Mouse (Mus musculus): ENCODE results near the gene Klrb1. TPM values are rescaled to one million over a fixed set of nuclear protein-coding genes. Genes with fewer than 3 reads are reported as not detected.
"Not testable (repeated sequence)": the region's sequence is repeated elsewhere in the genome, so short reads cannot be mapped to it uniquely, and the experiment has no call there.

Klrb1 gene
- not detected for polyA plus RNA-seq (2017; shearing (Covaris generic))

- no peak for ATAC-seq
These were observed at the start of gene Klrb1 for GRCm38 (mm10) chr6:128722959-128723358. Gene Klrb1, minus strand, starts transcription at chr6:128723059.

GRCm38 (mm10) chr6:128769481-128770253 is 46.8 kb upstream of the Klrb1 start:
- ATAC-seq: no peak

GRCm38 (mm10) chr6:128768047-128768446 is 45.2 kb upstream of the Klrb1 start:
- ATAC-seq: no peak

- peak; percentile 51 for ATAC-seq
These were observed 43.8 kb upstream of the Klrb1 start for GRCm38 (mm10) chr6:128766486-128767254.

- ATAC-seq: no peak
These were observed 42.4 kb upstream of the Klrb1 start for GRCm38 (mm10) chr6:128765211-128765610.

GRCm38 (mm10) chr6:128764598-128764997 is 41.7 kb upstream of the Klrb1 start:
- ATAC-seq: no peak

- peak; percentile 58 for ATAC-seq
These were observed 41.1 kb upstream of the Klrb1 start for GRCm38 (mm10) chr6:128763736-128764523.

GRCm38 (mm10) chr6:128762892-128763670 is 40.2 kb upstream of the Klrb1 start:
- not testable (repeated sequence) for ATAC-seq

GRCm38 (mm10) chr6:128761144-128761540 is 38.3 kb upstream of the Klrb1 start:
- ATAC-seq: no peak

- ATAC-seq: peak; percentile 53
These were observed 37.7 kb upstream of the Klrb1 start for GRCm38 (mm10) chr6:128760416-128761143.

GRCm38 (mm10) chr6:128760016-128760415 is 37.2 kb upstream of the Klrb1 start:
- ATAC-seq: peak; percentile 40

GRCm38 (mm10) chr6:128759221-128759950 is 36.5 kb upstream of the Klrb1 start:
- no peak for ATAC-seq

- ATAC-seq: not testable (repeated sequence)
These were observed 32.5 kb upstream of the Klrb1 start for GRCm38 (mm10) chr6:128755402-128755763.

GRCm38 (mm10) chr6:128754748-128755401 is 32.0 kb upstream of the Klrb1 start:
- ATAC-seq: not testable (repeated sequence)

- not testable (repeated sequence) for ATAC-seq
These were observed 31.4 kb upstream of the Klrb1 start for GRCm38 (mm10) chr6:128754265-128754664.

GRCm38 (mm10) chr6:128753610-128754224 is 30.9 kb upstream of the Klrb1 start:
- peak; percentile 57 for ATAC-seq

- not testable (repeated sequence) for ATAC-seq
These were observed 24.1 kb upstream of the Klrb1 start for GRCm38 (mm10) chr6:128747006-128747405.

- no peak for ATAC-seq
These were observed 14.6 kb upstream of the Klrb1 start for GRCm38 (mm10) chr6:128737445-128737844.

GRCm38 (mm10) chr6:128736100-128736499 is 13.2 kb upstream of the Klrb1 start:
- ATAC-seq: no peak

- ATAC-seq: no peak
These were observed 12.0 kb upstream of the Klrb1 start for GRCm38 (mm10) chr6:128734896-128735295.

All from activated CD4-positive, CD25-positive, alpha-beta regulatory T cell, adult 4 months (primary cell).